Mouse (Mus musculus) midbrain, embryonic 12.5 days (tissue): ENCODE measurements at regions not wholly inside any gene's neighbourhood (a gene's known extent, or its start where the extent isn't known, plus 50 kb on each side); places are given as distances from the start of the nearest gene placed in this dataset.

Experiments
- ATAC-seq: fragments of 200-750 bp; cut with Nextera tagmentation; 2 replicates; pipeline ENCODE4 v1.8.0; 2017; ENCODE audit warnings: low read depth, moderate TSS enrichment, moderate library complexity; ENCODE audit not compliant: low FRiP score
- H3K27ac ChIP-seq: fragments of 300-500 bp; sonication (generic); replicated peaks from 2 replicates; pipeline ENCODE4 v1.5.1; 2016; ENCODE audit warnings: mild to moderate bottlenecking
- H3K27me3 ChIP-seq: fragments of 300-500 bp; sonication (generic); 2 replicates; pipeline ENCODE4 v1.6.1; 2016; ENCODE audit warnings: mild to moderate bottlenecking
- H3K36me3 ChIP-seq: fragments of 300-500 bp; sonication (generic); 2 replicates; pipeline ENCODE4 v1.6.1; 2016
- H3K4me1 ChIP-seq: fragments of 300-500 bp; sonication (generic); 2 replicates; pipeline ENCODE4 v1.6.1; 2016
- H3K4me2 ChIP-seq: fragments of 300-500 bp; sonication (generic); replicated peaks from 2 replicates; pipeline ENCODE4 v1.6.1; 2016; ENCODE audit warnings: mild to moderate bottlenecking, moderate library complexity
- H3K4me3 ChIP-seq: fragments of 300-500 bp; sonication (generic); 2 replicates; pipeline ENCODE4 v1.5.1; 2016; ENCODE audit warnings: mild to moderate bottlenecking
- H3K9ac ChIP-seq: fragments of 300-500 bp; sonication (generic); replicated peaks from 2 replicates; pipeline ENCODE4 v1.6.1; 2016; ENCODE audit warnings: mild to moderate bottlenecking, moderate library complexity
- H3K9me3 ChIP-seq: fragments of 300-500 bp; sonication (generic); 2 replicates; pipeline ENCODE4 v1.6.1; 2016; ENCODE audit warnings: mild to moderate bottlenecking
- WGBS: fragments of 180-500 bp; shearing (Covaris S2); methylation state at CpG from one replicate; pipeline ENCODE4 v1.1.7; 2016; 5-methylcytosine and 5-hydroxymethylcytosine counted together

- H3K27ac ChIP-seq, result no peak overlapping the region
- H3K9ac ChIP-seq, result no peak overlapping the region
- H3K4me2 ChIP-seq, result no peak overlapping the region
- WGBS, result 79% methylated on average over 2 of the region's 2 CpGs
- no peaks in the 10 kb centered on the region for H3K36me3 ChIP-seq
- no peak overlapping the region for H3K4me3 ChIP-seq
- ATAC-seq, result no peak
- H3K9me3 ChIP-seq, result no peaks in the 10 kb centered on the region
- no peaks in the 10 kb centered on the region for H3K4me1 ChIP-seq
- no peaks in the 10 kb centered on the region for H3K27me3 ChIP-seq
Measured at GRCm38 (mm10) chr7:40623286-40623685, 274.8 kb upstream of the Vstm2b start.

GRCm38 (mm10) chr7:40636369-40636768, 261.8 kb upstream of the Vstm2b start:
- H3K4me1 ChIP-seq, result no peaks in the 10 kb centered on the region
- H3K9me3 ChIP-seq, result no peaks in the 10 kb centered on the region
- H3K27ac ChIP-seq, result no peak overlapping the region
- 93% methylated on average over 3 of the region's 3 CpGs for whole genome bisulfite sequencing
- no peaks in the 10 kb centered on the region for H3K36me3 ChIP-seq
- H3K9ac ChIP-seq, result no peak overlapping the region
- H3K27me3 ChIP-seq, result no peaks in the 10 kb centered on the region
- no peak for ATAC-seq
- no peak overlapping the region for H3K4me2 ChIP-seq
- H3K4me3 ChIP-seq, result no peak overlapping the region

GRCm38 (mm10) chr7:40654982-40655381, 243.1 kb upstream of the Vstm2b start:
- Histone ChIP-seq H3K4me3 (no peak overlapping the region), H3K9me3 (no peaks in the 10 kb centered on the region), H3K4me1 (peaks cover 8% of the 10 kb centered on the region; the same call in 1 of the 2 replicates), H3K27ac (no peak overlapping the region), H3K27me3 (no peaks in the 10 kb centered on the region), H3K36me3 (no peaks in the 10 kb centered on the region), H3K9ac (no peak overlapping the region), H3K4me2 (no peak overlapping the region)
- 67% methylated on average over 7 of the region's 7 CpGs for WGBS
- ATAC-seq, result no peak

GRCm38 (mm10) chr7:40655391-40655790, 242.7 kb upstream of the Vstm2b start:
- Histone ChIP-seq H3K9me3 (no peaks in the 10 kb centered on the region), H3K27me3 (no peaks in the 10 kb centered on the region), H3K4me2 (no peak overlapping the region), H3K27ac (no peak overlapping the region), H3K4me1 (peaks cover 8% of the 10 kb centered on the region; the same call in 1 of the 2 replicates), H3K4me3 (no peak overlapping the region), H3K9ac (no peak overlapping the region), H3K36me3 (no peaks in the 10 kb centered on the region)
- 82% methylated on average over 2 of the region's 2 CpGs for WGBS
- no peak for ATAC-seq

DNA sequence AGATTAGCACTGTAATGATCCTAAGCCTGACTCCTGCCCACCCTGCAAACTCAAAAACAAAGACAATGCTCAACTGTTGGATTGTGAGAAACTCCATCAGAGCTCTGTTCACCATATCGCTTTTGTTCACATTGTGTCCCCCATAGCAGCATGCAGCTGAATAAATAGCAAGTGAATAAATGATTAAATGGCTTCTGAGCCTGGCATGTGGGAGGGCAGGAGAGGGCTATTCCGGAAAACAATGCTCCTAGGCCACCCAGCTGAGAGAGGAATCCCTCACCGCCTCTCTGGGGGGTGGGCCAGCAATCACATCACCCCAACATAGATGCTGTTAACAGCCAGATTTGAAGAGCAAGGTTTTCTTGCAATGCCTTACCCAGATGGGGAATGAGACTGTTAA, 238.5 kb upstream of the Vstm2b start:
- peak; percentile 28; the same call in 1 of the 2 replicates for ATAC-seq
- Histone ChIP-seq H3K4me1 (peaks cover 8% of the 10 kb centered on the region; the same call in 1 of the 2 replicates), H3K27ac (no peak overlapping the region), H3K4me2 (no peak overlapping the region), H3K36me3 (no peaks in the 10 kb centered on the region), H3K9me3 (no peaks in the 10 kb centered on the region), H3K27me3 (no peaks in the 10 kb centered on the region), H3K9ac (no peak overlapping the region), H3K4me3 (no peak overlapping the region)
- 10% methylated on average over 3 of the region's 3 CpGs for WGBS

DNA sequence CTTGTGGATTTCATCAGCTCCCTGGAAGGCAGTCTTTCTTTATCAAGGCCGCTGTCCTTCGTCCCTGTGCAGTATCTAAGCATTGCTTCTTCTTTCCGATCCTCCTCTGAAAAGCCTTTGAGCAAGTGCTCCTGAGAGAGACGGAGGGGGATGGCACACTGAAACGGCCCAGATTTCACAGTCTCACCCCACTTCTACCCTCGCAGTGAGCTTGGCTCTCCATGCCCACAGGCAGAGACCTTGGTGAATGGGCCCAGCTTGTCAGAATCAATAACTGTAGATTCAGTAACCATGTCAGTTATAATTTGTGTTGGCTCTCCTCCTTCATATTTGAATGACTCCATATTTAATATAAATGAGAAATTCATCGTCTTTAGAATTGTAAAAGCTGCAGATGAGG, 234.3 kb upstream of the Vstm2b start:
- Histone ChIP-seq H3K4me2 (no peak overlapping the region), H3K36me3 (no peaks in the 10 kb centered on the region), H3K27ac (no peak overlapping the region), H3K27me3 (no peaks in the 10 kb centered on the region; the same call in 1 of the 2 replicates), H3K9ac (no peak overlapping the region), H3K9me3 (no peaks in the 10 kb centered on the region), H3K4me1 (peaks cover 8% of the 10 kb centered on the region; the same call in 1 of the 2 replicates), H3K4me3 (no peak overlapping the region)
- ATAC-seq, result no peak
- 85% methylated on average over 7 of the region's 7 CpGs for WGBS

GRCm38 (mm10) chr7:40666625-40667024, 231.5 kb upstream of the Vstm2b start:
- no peaks in the 10 kb centered on the region for H3K36me3 ChIP-seq
- H3K4me3 ChIP-seq, result no peak overlapping the region
- no peak for ATAC-seq

GRCm38 (mm10) chr7:40670401-40670800, 227.7 kb upstream of the Vstm2b start:
- Histone ChIP-seq H3K4me3 (no peak overlapping the region), H3K27ac (no peak overlapping the region), H3K4me1 (no peaks in the 10 kb centered on the region), H3K9me3 (no peaks in the 10 kb centered on the region), H3K9ac (no peak overlapping the region), H3K36me3 (no peaks in the 10 kb centered on the region), H3K27me3 (no peaks in the 10 kb centered on the region; the same call in 1 of the 2 replicates), H3K4me2 (no peak overlapping the region)
- WGBS, result 77% methylated on average over 5 of the region's 5 CpGs
- ATAC-seq, result no peak

More at GRCm38 (mm10) chr7:40666625-40667024, 231.5 kb upstream of the Vstm2b start:
- WGBS, result 95% methylated on average over 5 of the region's 5 CpGs
- Histone ChIP-seq H3K27ac (no peak overlapping the region), H3K9ac (no peak overlapping the region), H3K27me3 (no peaks in the 10 kb centered on the region; the same call in 1 of the 2 replicates), H3K4me2 (no peak overlapping the region), H3K4me1 (no peaks in the 10 kb centered on the region), H3K9me3 (no peaks in the 10 kb centered on the region)

- ATAC-seq, result no peak
- Histone ChIP-seq H3K4me1 (no peaks in the 10 kb centered on the region), H3K9me3 (no peaks in the 10 kb centered on the region), H3K27ac (no peak overlapping the region), H3K36me3 (no peaks in the 10 kb centered on the region), H3K27me3 (no peaks in the 10 kb centered on the region; the same call in 1 of the 2 replicates), H3K4me2 (no peak overlapping the region), H3K9ac (no peak overlapping the region), H3K4me3 (no peak overlapping the region)
- 95% methylated on average over 4 of the region's 4 CpGs for WGBS
Measured at GRCm38 (mm10) chr7:40671068-40671467, 227.1 kb upstream of the Vstm2b start.

DNA sequence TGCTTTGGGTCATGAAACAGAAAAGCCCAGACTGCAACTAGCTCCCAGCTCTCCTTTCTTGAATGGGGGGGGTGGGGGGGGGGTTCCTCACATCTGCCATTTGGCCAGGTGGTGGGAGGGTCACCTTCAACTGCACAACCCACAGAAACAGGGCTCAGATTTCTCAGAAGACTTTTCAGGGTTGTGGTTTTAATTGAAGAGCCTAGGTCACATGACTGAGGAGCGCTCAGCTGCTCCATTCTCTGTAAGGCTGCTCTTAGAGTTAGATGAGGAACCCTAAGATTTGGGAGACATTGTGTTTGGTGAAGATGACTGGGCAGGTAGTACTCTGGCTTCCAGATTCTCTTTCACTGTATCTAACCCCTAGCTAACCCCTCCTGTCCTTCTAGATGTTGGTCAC, 225.8 kb upstream of the Vstm2b start:
- no peaks in the 10 kb centered on the region for H3K4me1 ChIP-seq
- H3K27me3 ChIP-seq, result no peaks in the 10 kb centered on the region
- H3K9ac ChIP-seq, result no peak overlapping the region
- no peaks in the 10 kb centered on the region for H3K36me3 ChIP-seq
- ATAC-seq, result no peak
- no peak overlapping the region for H3K4me3 ChIP-seq
- no peak overlapping the region for H3K27ac ChIP-seq
- H3K4me2 ChIP-seq, result no peak overlapping the region
- WGBS, result 97% methylated on average over 1 of the region's 1 CpGs
- H3K9me3 ChIP-seq, result no peaks in the 10 kb centered on the region

DNA sequence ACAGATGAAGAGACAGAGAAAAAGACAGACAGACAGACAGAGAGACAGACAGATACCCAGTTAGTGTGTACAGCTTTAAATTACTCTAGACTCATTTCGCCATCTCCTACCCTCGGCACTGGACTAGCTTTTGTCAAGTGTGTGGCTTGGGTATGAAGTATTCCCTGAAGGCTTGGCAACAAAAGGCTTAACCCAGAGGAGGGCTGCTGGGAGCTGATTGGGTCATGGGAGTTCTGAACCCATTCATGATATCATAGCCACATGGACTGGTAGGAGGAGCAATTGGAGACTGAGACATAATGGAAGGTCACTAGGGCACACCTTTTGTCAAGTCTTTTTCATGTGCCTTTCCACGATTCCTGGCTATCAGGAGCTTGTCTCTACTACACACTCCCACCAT, 223.7 kb upstream of the Vstm2b start:
- ATAC-seq, result no peak
- no peaks in the 10 kb centered on the region for H3K9me3 ChIP-seq
- H3K4me3 ChIP-seq, result no peak overlapping the region
- WGBS, result 40% methylated on average over 3 of the region's 3 CpGs
- no peak overlapping the region for H3K27ac ChIP-seq
- H3K4me1 ChIP-seq, result no peaks in the 10 kb centered on the region
- no peak overlapping the region for H3K4me2 ChIP-seq
- H3K9ac ChIP-seq, result no peak overlapping the region
- H3K36me3 ChIP-seq, result no peaks in the 10 kb centered on the region
- H3K27me3 ChIP-seq, result peaks cover 2% of the 10 kb centered on the region; the same call in 1 of the 2 replicates

GRCm38 (mm10) chr7:40677601-40678000, 220.5 kb upstream of the Vstm2b start:
- Histone ChIP-seq H3K4me1 (peaks cover 7% of the 10 kb centered on the region), H3K4me2 (no peak overlapping the region), H3K9ac (no peak overlapping the region), H3K27me3 (peaks cover 10% of the 10 kb centered on the region), H3K36me3 (no peaks in the 10 kb centered on the region), H3K27ac (no peak overlapping the region), H3K4me3 (no peak overlapping the region), H3K9me3 (no peaks in the 10 kb centered on the region)
- WGBS, result 68% methylated on average over 2 of the region's 2 CpGs
- no peak for ATAC-seq

DNA sequence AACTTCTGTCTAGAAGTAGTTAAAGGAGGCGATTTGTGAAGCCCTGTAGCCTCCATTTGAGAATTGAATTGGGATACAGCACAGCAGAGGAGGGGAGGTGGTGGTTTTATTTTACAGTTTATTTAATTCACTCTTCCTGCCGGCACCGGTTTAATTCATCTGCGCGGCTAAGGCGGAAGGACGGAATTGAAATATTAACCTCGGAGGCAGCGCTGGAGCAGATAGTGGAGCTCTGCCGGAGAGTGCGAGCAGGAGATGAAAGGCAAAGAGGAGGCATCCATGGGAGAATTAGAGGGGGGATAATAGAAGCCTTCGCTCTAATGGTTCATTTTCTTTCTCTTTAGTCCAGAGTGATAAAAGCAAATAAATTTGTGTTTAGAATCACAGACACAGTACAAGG, 217.6 kb upstream of the Vstm2b start:
- no peaks in the 10 kb centered on the region for H3K9me3 ChIP-seq
- peaks cover 7% of the 10 kb centered on the region for H3K4me1 ChIP-seq
- no peak for ATAC-seq
- no peaks in the 10 kb centered on the region for H3K36me3 ChIP-seq
- H3K4me2 ChIP-seq, result peak overlapping the region; percentile 23; the same call in 1 of the 2 replicates
- H3K27ac ChIP-seq, result no peak overlapping the region
- WGBS, result 38% methylated on average over 12 of the region's 12 CpGs
- peaks cover 10% of the 10 kb centered on the region for H3K27me3 ChIP-seq
- no peak overlapping the region for H3K9ac ChIP-seq
- no peak overlapping the region for H3K4me3 ChIP-seq
